Mouse (Mus musculus): ENCODE measurements around the gene Tec.

DNA sequence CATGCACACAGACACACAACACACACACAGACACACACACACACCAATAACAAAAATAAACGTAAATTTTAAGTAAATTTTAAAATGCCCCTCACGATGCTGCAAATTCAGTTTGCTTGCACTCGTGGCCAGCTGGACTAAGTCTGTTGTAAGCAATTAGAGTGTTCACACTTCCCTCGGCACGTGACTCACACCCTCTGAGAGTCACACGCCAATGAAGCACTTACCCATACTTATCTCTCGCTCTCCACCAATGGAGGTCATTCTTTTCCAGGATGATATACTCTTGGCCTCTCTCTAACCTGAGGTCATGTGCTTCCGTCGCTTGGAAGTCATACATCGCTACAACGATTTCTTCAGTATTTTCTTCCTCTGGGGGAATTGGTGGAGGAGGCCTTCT lies 86.5 kb downstream of the Tec start:
- no peak for TF ChIP-seq POLR2A (IDR thresholded peaks at IDR 0.05; ENCODE audit: extremely low read depth, insufficient read depth, low read length)
- no peak for TF ChIP-seq CTCF (IDR thresholded peaks at IDR 0.05; ENCODE audit: low read depth, low read length)
